In genomic region chr9:70542305-70543041, GRCm38 (mm10) we compare ENCODE assay signal across 8 mouse cellular contexts. TPM values are rescaled to one million over a fixed set of nuclear protein-coding genes. Genes with fewer than 3 reads are reported as not detected.
DNase-seq lines count a peak whose midpoint lies in the region; ATAC-seq and TF ChIP-seq lines count a peak whose summit lies in the region.

TSS of gene Sltm (plus strand) at chr9:70542754.

- under 1% methylated on average over 46 of the region's 75 CpGs for WGBS in forebrain, postnatal 0 days
- under 1% methylated on average over 74 of the region's 75 CpGs for WGBS in lung, embryonic 15.5 days

- H3K27me3 ChIP-seq in G1E (ENCODE audit: insufficient read depth, low read length): no peaks in the 10 kb centered on the region
- H3K27me3 ChIP-seq in forebrain, postnatal 0 days (ENCODE audit: insufficient read depth, low read length): no peaks in the 10 kb centered on the region
- no peaks in the 10 kb centered on the region for H3K27me3 ChIP-seq in lung, embryonic 15.5 days

- H3K4me1 ChIP-seq in G1E (ENCODE audit: insufficient read depth, low read depth, low read length): peaks cover 21% of the 10 kb centered on the region
- H3K4me1 ChIP-seq in forebrain, postnatal 0 days (ENCODE audit: insufficient read depth): peaks cover 10% of the 10 kb centered on the region; the same call in 1 of the 2 replicates
- peaks cover 13% of the 10 kb centered on the region for H3K4me1 ChIP-seq in lung, embryonic 15.5 days

- H3K4me3 ChIP-seq in G1E (ENCODE audit: low read depth, low read length): peak within 1 kb of the TSS; percentile 99
- H3K4me3 ChIP-seq in forebrain, postnatal 0 days (ENCODE audit: low read depth, low read length): peak within 1 kb of the TSS; percentile 96
- H3K4me3 ChIP-seq in lung, embryonic 15.5 days: peak within 1 kb of the TSS; percentile 72

- DNase-seq in G1E (ENCODE audit: low spot score): peak; percentile 88
- peak; percentile 99 to 100 for DNase-seq in cerebellum, adult 18-20 months
- peak; percentile 98 for DNase-seq in forebrain, postnatal 0 days
- peak; percentile 100 for DNase-seq in heart, postnatal 4 days
- peak; percentile 95 to 98 for DNase-seq in layer of hippocampus, adult 8-10 months (ENCODE audit: low spot score in 2 of 2)
- peak; percentile 98 for DNase-seq in ovary, adult 18-20 months (ENCODE audit: low spot score)
- DNase-seq in thymus, postnatal 0 days (ENCODE audit: low spot score): peak; percentile 96

- peak within 1 kb of the TSS; percentile 96 for H3K9ac ChIP-seq in forebrain, postnatal 0 days
- peak within 1 kb of the TSS; percentile 77 for H3K9ac ChIP-seq in lung, embryonic 15.5 days

- peaks cover 12% of the 10 kb centered on the region for H3K36me3 ChIP-seq in G1E (replicated peaks)
- no peaks in the 10 kb centered on the region for H3K36me3 ChIP-seq in forebrain, postnatal 0 days (ENCODE audit: insufficient read depth)
- H3K36me3 ChIP-seq in lung, embryonic 15.5 days: no peaks in the 10 kb centered on the region

- TF ChIP-seq CTCF in G1E (IDR thresholded peaks at IDR 0.05; ENCODE audit: low read depth, low read length): no peak
- no peak; the same call in 1 of the 2 replicates for TF ChIP-seq CTCF in forebrain, postnatal 0 days (IDR thresholded peaks at IDR 0.05; ENCODE audit: low read depth)

- peak within 1 kb of the TSS; percentile 99 for H3K27ac ChIP-seq in forebrain, postnatal 0 days (ENCODE audit: low read depth, low read length)
- peak within 1 kb of the TSS; percentile 98 for H3K27ac ChIP-seq in lung, embryonic 15.5 days

- no peaks in the 10 kb centered on the region for H3K9me3 ChIP-seq in G1E (replicated peaks)
- H3K9me3 ChIP-seq in forebrain, postnatal 0 days (ENCODE audit: low read length): no peaks in the 10 kb centered on the region
- no peaks in the 10 kb centered on the region for H3K9me3 ChIP-seq in lung, embryonic 15.5 days

- peak within 1 kb of the TSS; percentile 78 for H3K4me2 ChIP-seq in forebrain, postnatal 0 days (ENCODE audit: low read depth)
- H3K4me2 ChIP-seq in lung, embryonic 15.5 days: peak within 1 kb of the TSS; percentile 85

- peak; percentile 72 for ATAC-seq in G1E (ENCODE audit: extremely low read depth, insufficient number of reproducible peaks, low FRiP score, poor library complexity, severe bottlenecking)
- peak; percentile 98 for ATAC-seq in forebrain, postnatal 0 days
- ATAC-seq in lung, embryonic 15.5 days (ENCODE audit: borderline replicate concordance, extremely low read depth, low FRiP score, low TSS enrichment): peak; percentile 98

RNA-seq across cellular contexts. Expression of gene Sltm, which starts in this region (rescaled TPM):
- total RNA-seq in G1E (2014; fragmentation: Nextera tagmentation): 125 and 144 TPM in 2 replicates
- total RNA-seq in G1E (2017): 62.9 and 73.9 TPM in 2 replicates
- 9.7 and 12.2 TPM in 2 replicates for polyA plus RNA-seq in G1E (2012)
- total RNA-seq in forebrain, postnatal 0 days (2014; rRNA removed): 43.2 and 51.1 TPM in 2 replicates
- polyA plus RNA-seq in forebrain, postnatal 0 days (2015; fragmentation: Nextera tagmentation; extraction: Ambion mirVana): 38.1 and 43.9 TPM in 2 replicates
- 10 to 100 TPM; 34.8 TPM for total RNA-seq in heart, postnatal 4 days (2021)
- total RNA-seq in layer of hippocampus, adult 8-10 months (2022): 10 to 100 TPM; 48.5 to 60.9 (median 55.9) TPM
- 40.7 and 47.3 TPM in 2 replicates for polyA plus RNA-seq in lung, embryonic 15.5 days (2015; fragmentation: Nextera tagmentation; extraction: Ambion mirVana)
- 44.9 and 52.3 TPM in 2 replicates for polyA plus RNA-seq in thymus, postnatal 0 days (2015; fragmentation: Nextera tagmentation; extraction: Ambion mirVana)

Comparison
In these comparisons a context has a peak if more than half of its experiments do, and no peak if none do; other contexts are left out.
1. Peak in every context shown above with its lines: DNase-seq, ATAC-seq, H3K4me3 ChIP-seq and H3K27ac ChIP-seq.